In the genomic region with DNA sequence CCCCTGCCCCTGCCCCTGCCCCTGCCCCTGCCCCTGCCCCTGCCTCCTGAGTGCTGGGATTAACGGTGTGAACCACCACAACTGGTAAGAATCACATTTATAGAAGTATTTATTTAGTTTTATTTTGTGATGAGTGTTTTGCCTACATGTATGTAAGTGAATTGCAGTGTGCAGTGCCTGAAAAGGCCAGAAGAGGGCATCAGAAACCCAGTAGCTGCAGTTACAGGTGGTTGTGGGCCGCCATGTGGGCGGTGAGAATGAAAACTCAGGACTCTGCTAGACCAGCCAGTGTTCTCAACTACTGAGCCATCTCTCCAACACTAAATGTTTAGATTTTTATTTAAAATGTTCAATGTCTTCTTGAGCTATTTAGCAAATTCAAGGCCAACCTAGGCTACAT, we compare ENCODE assay signal across 14 mouse cellular contexts. TPM values are rescaled to one million over a fixed set of nuclear protein-coding genes. Genes with fewer than 3 reads are reported as not detected.
A peak's percentile ranks its signal among the peaks of the same experiment; 100 is the strongest.
DNase-seq lines count a peak whose midpoint lies in the region; ATAC-seq and TF ChIP-seq lines count a peak whose summit lies in the region.
"Had no signal": no experiment of that assay in that cellular context is flagged by ENCODE, and none has a peak within 500 bp of the region (broad histone marks: within the 10 kb centered on the region; RNA-seq: fewer than 3 reads in every experiment).

No protein-coding gene starts in this region.

- H3K27me3 ChIP-seq in hindbrain, postnatal 0 days (ENCODE audit: insufficient read depth, low read length): no peaks in the 10 kb centered on the region
- H3K27me3 ChIP-seq in hindbrain, embryonic 16.5 days (replicated peaks; ENCODE audit: control insufficient read depth, insufficient read depth, low read length): no peaks in the 10 kb centered on the region
- no peaks in the 10 kb centered on the region for H3K27me3 ChIP-seq in midbrain, postnatal 0 days (ENCODE audit: insufficient read depth, low read length)
- H3K27me3 ChIP-seq in midbrain, embryonic 13.5 days: no peaks in the 10 kb centered on the region
- no peaks in the 10 kb centered on the region for H3K27me3 ChIP-seq in ES-Bruce4 (ENCODE audit: control insufficient read depth, insufficient read depth, low read length, poor library complexity, severe bottlenecking)
- H3K27me3 ChIP-seq in kidney, embryonic 15.5 days: no peaks in the 10 kb centered on the region
- H3K27me3 ChIP-seq: hindbrain, embryonic 13.5 days; limb, embryonic 12.5 days had no signal

- H3K4me2 ChIP-seq in hindbrain, postnatal 0 days (ENCODE audit: low read depth, low read length): no peak overlapping the region
- H3K4me2 ChIP-seq in hindbrain, embryonic 16.5 days (ENCODE audit: low read length): no peak overlapping the region
- H3K4me2 ChIP-seq in midbrain, postnatal 0 days (ENCODE audit: low read depth, low read length, poor library complexity, severe bottlenecking): no peak overlapping the region
- H3K4me2 ChIP-seq in midbrain, embryonic 13.5 days (replicated peaks): no peak overlapping the region
- no peak overlapping the region for H3K4me2 ChIP-seq in kidney, embryonic 15.5 days
- H3K4me2 ChIP-seq: hindbrain, embryonic 13.5 days; limb, embryonic 12.5 days; midbrain, embryonic 11.5 days had no signal

- no peak for TF ChIP-seq EP300 in ES-Bruce4 (IDR thresholded peaks at IDR 0.05; ENCODE audit: insufficient read depth, low read depth, low read length)

- no peak for ATAC-seq in hindbrain, postnatal 0 days
- no peak for ATAC-seq in hindbrain, embryonic 16.5 days
- ATAC-seq in midbrain, postnatal 0 days (ENCODE audit: low FRiP score): no peak
- no peak for ATAC-seq in midbrain, embryonic 13.5 days
- no peak for ATAC-seq in frontal cortex, adult (ENCODE audit: low TSS enrichment)
- no peak for ATAC-seq in kidney, embryonic 15.5 days (replicated peaks; ENCODE audit: low FRiP score)

- TF ChIP-seq POLR2A in ES-Bruce4 (IDR thresholded peaks at IDR 0.05; ENCODE audit: insufficient read depth, low read length): no peak

- no peaks in the 10 kb centered on the region for H3K9me3 ChIP-seq in hindbrain, postnatal 0 days (ENCODE audit: low read length)
- H3K9me3 ChIP-seq in hindbrain, embryonic 16.5 days (ENCODE audit: control insufficient read depth, low read length): no peaks in the 10 kb centered on the region
- H3K9me3 ChIP-seq in midbrain, postnatal 0 days (ENCODE audit: low read length): no peaks in the 10 kb centered on the region
- no peaks in the 10 kb centered on the region for H3K9me3 ChIP-seq in midbrain, embryonic 13.5 days
- H3K9me3 ChIP-seq in ES-Bruce4 (replicated peaks; ENCODE audit: control insufficient read depth, insufficient read depth, low read length, poor library complexity, severe bottlenecking): no peaks in the 10 kb centered on the region
- no peaks in the 10 kb centered on the region for H3K9me3 ChIP-seq in kidney, embryonic 15.5 days (replicated peaks)
- H3K9me3 ChIP-seq: hindbrain, embryonic 13.5 days; limb, embryonic 12.5 days had no signal

- WGBS in hindbrain, postnatal 0 days: 90% methylated on average over 3 of the region's 3 CpGs
- 93% methylated on average over 3 of the region's 3 CpGs for WGBS in hindbrain, embryonic 16.5 days
- WGBS in midbrain, postnatal 0 days: 91% methylated on average over 3 of the region's 3 CpGs
- WGBS in midbrain, embryonic 13.5 days: 82% methylated on average over 3 of the region's 3 CpGs
- WGBS in kidney, embryonic 15.5 days: 86% methylated on average over 3 of the region's 3 CpGs

- no peak overlapping the region for H3K9ac ChIP-seq in hindbrain, postnatal 0 days (replicated peaks; ENCODE audit: low read length)
- no peak overlapping the region for H3K9ac ChIP-seq in hindbrain, embryonic 16.5 days (ENCODE audit: low read depth, low read length)
- H3K9ac ChIP-seq in midbrain, postnatal 0 days (replicated peaks; ENCODE audit: low read length, poor library complexity, severe bottlenecking): no peak overlapping the region
- no peak overlapping the region for H3K9ac ChIP-seq in midbrain, embryonic 13.5 days (replicated peaks)
- no peak overlapping the region for H3K9ac ChIP-seq in ES-Bruce4 (ENCODE audit: low read depth, poor library complexity, severe bottlenecking)
- H3K9ac ChIP-seq in kidney, embryonic 15.5 days: no peak overlapping the region
- H3K9ac ChIP-seq: hindbrain, embryonic 13.5 days; limb, embryonic 12.5 days had no signal

- peak; percentile 29 for TF ChIP-seq CTCF in hindbrain, postnatal 0 days (IDR thresholded peaks at IDR 0.05; ENCODE audit: low read depth)
- TF ChIP-seq CTCF in midbrain, postnatal 0 days (IDR thresholded peaks at IDR 0.05): peak; percentile 31
- TF ChIP-seq CTCF in ES-Bruce4 (IDR thresholded peaks at IDR 0.05; ENCODE audit: low read depth, low read length): peak; percentile 20

- H3K4me1 ChIP-seq in hindbrain, postnatal 0 days (ENCODE audit: insufficient read depth, low read length): no peaks in the 10 kb centered on the region
- H3K4me1 ChIP-seq in hindbrain, embryonic 16.5 days (ENCODE audit: control insufficient read depth, insufficient read depth, low read depth, low read length): no peaks in the 10 kb centered on the region
- H3K4me1 ChIP-seq in midbrain, postnatal 0 days (ENCODE audit: insufficient read depth, low read length): no peaks in the 10 kb centered on the region
- H3K4me1 ChIP-seq in midbrain, embryonic 13.5 days (replicated peaks): no peaks in the 10 kb centered on the region
- no peaks in the 10 kb centered on the region for H3K4me1 ChIP-seq in ES-Bruce4 (ENCODE audit: control insufficient read depth, insufficient read depth, low read length)
- 0 out of 2 replicates have a peak, but pooled peaks cover 3% of the 10 kb centered on the region for H3K4me1 ChIP-seq in kidney, embryonic 15.5 days
- H3K4me1 ChIP-seq: hindbrain, embryonic 13.5 days; limb, embryonic 12.5 days had no signal

- no peak overlapping the region for H3K4me3 ChIP-seq in hindbrain, postnatal 0 days (ENCODE audit: low read length)
- H3K4me3 ChIP-seq in hindbrain, embryonic 16.5 days (ENCODE audit: low read length): no peak overlapping the region
- H3K4me3 ChIP-seq in midbrain, postnatal 0 days (ENCODE audit: low read depth, low read length): no peak overlapping the region
- no peak overlapping the region for H3K4me3 ChIP-seq in midbrain, embryonic 13.5 days (replicated peaks)
- no peak overlapping the region for H3K4me3 ChIP-seq in ES-Bruce4 (ENCODE audit: low read depth, low read length)
- H3K4me3 ChIP-seq in kidney, embryonic 15.5 days (replicated peaks): no peak overlapping the region
- H3K4me3 ChIP-seq: hindbrain, embryonic 13.5 days; limb, embryonic 12.5 days had no signal

- H3K36me3 ChIP-seq in hindbrain, postnatal 0 days (ENCODE audit: insufficient read depth, low read length): no peaks in the 10 kb centered on the region
- no peaks in the 10 kb centered on the region for H3K36me3 ChIP-seq in hindbrain, embryonic 16.5 days (ENCODE audit: control insufficient read depth, insufficient read depth, low read length)
- H3K36me3 ChIP-seq in midbrain, postnatal 0 days (ENCODE audit: insufficient read depth, low read length): no peaks in the 10 kb centered on the region
- no peaks in the 10 kb centered on the region for H3K36me3 ChIP-seq in midbrain, embryonic 13.5 days
- no peaks in the 10 kb centered on the region for H3K36me3 ChIP-seq in ES-Bruce4 (ENCODE audit: control insufficient read depth, insufficient read depth, low read length, poor library complexity, severe bottlenecking)
- H3K36me3 ChIP-seq in kidney, embryonic 15.5 days: no peaks in the 10 kb centered on the region
- H3K36me3 ChIP-seq: hindbrain, embryonic 13.5 days; limb, embryonic 12.5 days had no signal

- no peak for DNase-seq in hindbrain, postnatal 0 days (ENCODE audit: low spot score)
- no peak for DNase-seq in midbrain, postnatal 0 days (ENCODE audit: low spot score)
- DNase-seq in naive thymus-derived CD4-positive, alpha-beta T cell, adult 2 months (ENCODE audit: low read depth): peak; percentile 21
- DNase-seq: cerebellum, adult 8-10 months; lung, postnatal 10 days; spleen, adult 18-20 months had no signal

- no peak overlapping the region for H3K27ac ChIP-seq in hindbrain, postnatal 0 days
- H3K27ac ChIP-seq in hindbrain, embryonic 16.5 days (ENCODE audit: low read depth, low read length): no peak overlapping the region
- H3K27ac ChIP-seq in midbrain, postnatal 0 days (ENCODE audit: low read depth, low read length): no peak overlapping the region
- no peak overlapping the region for H3K27ac ChIP-seq in midbrain, embryonic 13.5 days
- no peak overlapping the region for H3K27ac ChIP-seq in ES-Bruce4 (ENCODE audit: insufficient read depth, low read length)
- H3K27ac ChIP-seq in kidney, embryonic 15.5 days: no peak overlapping the region
- H3K27ac ChIP-seq: hindbrain, embryonic 13.5 days; limb, embryonic 12.5 days had no signal

RNA-seq across cellular contexts. Expression of gene Ypel5, which starts 39.7 kb away (rescaled TPM):
- 45.1 and 47.1 TPM in 2 replicates for total RNA-seq in hindbrain, postnatal 0 days (2014; rRNA removed)
- polyA plus RNA-seq in hindbrain, postnatal 0 days (2015; fragmentation: Nextera tagmentation; extraction: Ambion mirVana): 107 and 110 TPM in 2 replicates
- polyA plus RNA-seq in hindbrain, embryonic 16.5 days (2015; fragmentation: Nextera tagmentation; extraction: Ambion mirVana): 107 and 108 TPM in 2 replicates
- 60.3 and 71.8 TPM in 2 replicates for total RNA-seq in midbrain, postnatal 0 days (2014; rRNA removed)
- polyA plus RNA-seq in midbrain, postnatal 0 days (2015; fragmentation: Nextera tagmentation; extraction: Ambion mirVana): 115 and 120 TPM in 2 replicates
- 103 and 109 TPM in 2 replicates for polyA plus RNA-seq in midbrain, embryonic 13.5 days (2015; fragmentation: Nextera tagmentation; extraction: Ambion mirVana)
- 30.6 and 34.8 TPM in 2 replicates for polyA plus RNA-seq in ES-Bruce4 (2011; ENCODE audit: insufficient read depth, insufficient read length, low read depth, missing spikeins)
- 43.1 and 43.3 TPM in 2 replicates for polyA plus RNA-seq in kidney, embryonic 15.5 days (2015; fragmentation: Nextera tagmentation; extraction: Ambion mirVana)
